Mouse (Mus musculus): ENCODE data around the gene Rcc1. TPM values are rescaled to one million over a fixed set of nuclear protein-coding genes. Genes with fewer than 3 reads are reported as not detected.
"Not testable (repeated sequence)": the region's sequence is repeated elsewhere in the genome, so short reads cannot be mapped to it uniquely, and the experiment has no call there.

The Rcc1 gene
- total RNA-seq, 2 experiments from 2014 or later = 11.1 to 13.1 TPM

- no peak for DNase-seq (ENCODE audit: extremely low spot score in 1 of 2, low spot score in 1 of 2)
Observed at GRCm38 (mm10) chr4:132291624-132292335, 61.6 kb downstream of the Rcc1 start.

GRCm38 (mm10) chr4:132291056-132291455, 62.3 kb downstream of the Rcc1 start:
- no peak for DNase-seq (ENCODE audit: extremely low spot score in 1 of 2, low spot score in 1 of 2)

- not testable (repeated sequence) for DNase-seq (ENCODE audit: extremely low spot score in 1 of 2, low spot score in 1 of 2)
Observed at GRCm38 (mm10) chr4:132288840-132289239, 64.6 kb downstream of the Rcc1 start.

Other genes with a start within 250 kb of the Rcc1 start
- gene Oprd1, start 209.1 kb downstream of the Rcc1 start, total RNA-seq (2021) = 10 to 100 TPM in 1 of 2 experiments, 1 to 10 TPM in 1; 10.0 to 11.2 TPM
- 10 to 100 TPM; 42.6 to 47.9 TPM for gene Ythdf2, start 141.3 kb downstream of the Rcc1 start, total RNA-seq (2021)
- 10 to 100 TPM; 21.9 to 26.9 TPM for gene Gmeb1, start 92.0 kb downstream of the Rcc1 start, total RNA-seq (2021)
- gene Taf12, start 79.2 kb downstream of the Rcc1 start, total RNA-seq (2021) = 10 to 100 TPM; 19.2 to 26.8 TPM
- gene Rab42, start 50.2 kb downstream of the Rcc1 start, total RNA-seq (2021) = 1 to 10 TPM; 1.7 TPM
- gene Trnau1ap, start 24.1 kb downstream of the Rcc1 start, total RNA-seq (2021) = 10 to 100 TPM; 19.6 to 23.2 TPM
- gene Phactr4, start 68.9 kb upstream of the Rcc1 start, total RNA-seq (2021) = 10 to 100 TPM in 1 of 2 experiments, 1 to 10 TPM in 1; 9.5 to 10.7 TPM
- 1 to 10 TPM; 9.2 to 9.4 TPM for gene Med18, start 110.3 kb upstream of the Rcc1 start, total RNA-seq (2021)
- gene Sesn2, start 156.9 kb upstream of the Rcc1 start, total RNA-seq (2021) = 10 to 100 TPM; 13.2 to 13.3 TPM
- gene Atpif1, start 180.1 kb upstream of the Rcc1 start, total RNA-seq (2021) = 100 to 1,000 TPM; 461 to 496 TPM
- 10 to 100 TPM; 84.5 to 88.5 TPM for gene Dnajc8, start 181.9 kb upstream of the Rcc1 start, total RNA-seq (2021)
- 1 to 10 TPM; 1.4 to 1.9 TPM for gene Ptafr, start 210.5 kb upstream of the Rcc1 start, total RNA-seq (2021)